Mouse (Mus musculus) erythroblast, embryonic 14.5 days (primary cell): ENCODE results near the gene Sema4g. TPM values are rescaled to one million over a fixed set of nuclear protein-coding genes. Genes with fewer than 3 reads are reported as not detected.

Source experiments
- H3K27me3 ChIP-seq: 2 replicates; pipeline ENCODE4 v1.6.1; 2012; ENCODE audit warnings: inconsistent platforms; ENCODE audit not compliant: control insufficient read depth
- H3K36me3 ChIP-seq: 2 replicates; pipeline ENCODE4 v1.6.1; 2012; ENCODE audit warnings: mild to moderate bottlenecking, inconsistent platforms; ENCODE audit not compliant: control insufficient read depth
- H3K4me1 ChIP-seq: 2 replicates; pipeline ENCODE4 v1.6.1; 2012; ENCODE audit warnings: inconsistent platforms; ENCODE audit not compliant: control insufficient read depth
- H3K4me3 ChIP-seq: replicated peaks from 2 replicates; pipeline ENCODE3; 2012; ENCODE audit warnings: moderate library complexity, mild to moderate bottlenecking, inconsistent platforms
- H3K9me3 ChIP-seq: 2 replicates; pipeline ENCODE4 v1.6.1; 2012; ENCODE audit warnings: low read length, inconsistent platforms, mixed read lengths; ENCODE audit not compliant: control insufficient read depth
- GATA1 ChIP-seq: IDR thresholded peaks from 2 replicates; pipeline ENCODE4 v1.6.1; 2012; ENCODE audit warnings: low read length, inconsistent platforms, mixed read lengths
- TAL1 ChIP-seq: IDR thresholded peaks from 3 replicates; pipeline ENCODE4 v1.6.1; 2012; ENCODE audit warnings: low read length, inconsistent platforms, mixed read lengths
- polyA plus RNA-seq: library from polyadenylated mRNA; stranded (reverse); fragments of >175 nt; gene quantifications from 2 replicates; pipeline ENCODE4 v1.2.3, GENCODE M21; 2012

Sema4g gene
- polyA plus RNA-seq, result 0.05 TPM in 2 replicates

DNA sequence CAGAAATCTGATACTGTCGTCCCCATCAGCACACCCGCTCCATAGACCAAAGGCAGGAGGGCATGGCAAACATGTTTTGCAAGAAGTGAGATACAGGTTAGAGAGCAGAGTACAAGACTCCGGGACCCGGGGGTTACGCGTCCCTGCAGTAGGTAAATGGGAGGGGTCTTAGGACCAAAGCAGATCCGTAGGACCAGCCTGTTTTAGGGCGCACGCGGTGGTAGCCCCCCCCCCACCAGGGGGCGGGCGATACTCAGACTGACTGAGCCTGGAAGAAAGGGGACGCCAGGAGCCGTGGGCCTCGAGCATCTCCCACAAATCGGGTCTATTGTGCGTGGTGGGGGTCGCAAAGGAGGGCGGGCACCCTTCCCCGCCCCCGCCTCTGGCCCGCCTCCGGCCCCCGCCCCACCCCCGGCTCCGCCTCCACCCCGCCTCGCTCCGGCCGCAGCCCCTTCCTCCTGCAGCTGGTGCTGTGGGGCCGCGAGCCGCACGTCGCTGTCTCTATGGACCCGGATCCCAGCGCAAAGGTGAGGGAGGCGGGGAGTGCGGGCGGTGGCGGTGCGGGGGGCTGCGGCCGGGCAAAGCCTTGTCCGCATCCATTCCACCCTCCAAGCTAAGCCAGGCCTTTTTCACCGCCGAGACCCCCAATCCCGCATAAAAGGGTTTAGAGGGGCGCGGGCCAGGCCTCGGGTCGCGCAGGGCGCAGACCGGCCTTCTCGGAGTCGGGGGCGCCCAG, at the start of gene Sema4g:
Gene Sema4g (plus strand): TSS at position 271 of the 736 bp plus-strand sequence.
- no peak for TF ChIP-seq TAL1
- no peak for TF ChIP-seq GATA1
- Histone ChIP-seq H3K9me3 (no peaks in the 10 kb centered on the region), H3K4me1 (peaks cover 6% of the 10 kb centered on the region; the same call in 1 of the 2 replicates), H3K36me3 (no peaks in the 10 kb centered on the region; the same call in 1 of the 2 replicates), H3K4me3 (peak within 1 kb of the TSS; percentile 54), H3K27me3 (peaks cover 41% of the 10 kb centered on the region)

DNA sequence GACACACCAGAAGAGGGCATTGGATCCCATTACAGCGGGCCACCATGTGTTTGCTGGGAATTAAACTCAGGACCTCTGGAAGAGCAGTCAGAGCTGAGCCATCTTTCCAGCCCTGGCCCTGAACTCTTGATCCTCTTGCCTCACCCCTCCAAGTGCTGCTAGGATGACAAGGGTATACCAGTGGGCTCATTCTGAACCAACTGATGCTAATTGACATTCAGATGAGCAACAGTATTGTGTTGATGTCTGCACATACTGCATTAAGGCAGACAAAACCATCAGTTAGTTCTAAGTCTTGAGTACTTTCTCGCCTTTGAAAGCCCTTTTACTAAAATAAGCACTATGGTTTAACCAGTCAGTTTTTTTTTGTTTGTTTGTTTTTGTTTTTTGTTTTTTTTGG, 29.3 kb upstream of the Sema4g start:
- TF ChIP-seq GATA1, result no peak
- TF ChIP-seq TAL1, result no peak
- Histone ChIP-seq H3K27me3 (no peaks in the 10 kb centered on the region), H3K36me3 (peaks cover 93% of the 10 kb centered on the region), H3K9me3 (no peaks in the 10 kb centered on the region), H3K4me3 (no peak overlapping the region), H3K4me1 (no peaks in the 10 kb centered on the region)

DNA sequence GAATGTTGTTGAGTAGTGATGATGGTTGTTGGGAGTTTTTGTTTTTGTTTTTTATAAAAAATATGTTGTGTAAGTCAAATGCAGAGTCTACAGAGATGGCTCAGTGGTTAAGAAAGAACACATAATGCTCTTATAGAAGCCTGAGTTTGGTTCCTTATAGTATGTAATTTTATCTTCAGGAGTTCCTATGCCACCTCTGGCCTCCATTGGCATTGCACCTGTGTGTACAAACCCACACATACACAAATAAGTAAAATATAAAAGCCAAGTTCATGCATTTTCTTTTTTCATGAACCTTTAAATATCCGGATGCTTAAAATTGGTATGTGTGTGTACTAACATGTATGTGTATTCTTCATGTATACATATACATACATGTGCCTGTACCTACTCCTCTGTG, 22.9 kb upstream of the Sema4g start:
- H3K9me3 ChIP-seq, result no peaks in the 10 kb centered on the region
- TF ChIP-seq TAL1 (no peak), GATA1 (no peak)

DNA sequence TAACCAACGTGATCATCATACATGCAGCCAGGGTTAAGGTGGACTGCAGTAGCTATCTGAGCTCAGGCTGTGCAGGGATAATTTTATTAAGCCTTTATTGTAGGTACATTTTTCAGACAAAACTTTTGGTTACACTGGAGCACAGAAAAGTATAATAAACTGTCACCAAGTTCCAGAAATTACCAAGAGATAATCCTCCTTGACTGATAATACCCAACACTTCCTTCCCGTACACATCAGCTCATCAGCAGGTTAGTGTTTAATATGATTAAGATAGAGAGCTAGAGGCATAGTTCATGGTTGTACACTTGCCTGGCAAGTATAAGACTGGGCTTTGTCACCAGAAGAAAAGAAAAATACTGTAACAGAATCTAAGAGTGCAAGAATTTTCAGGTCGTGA, 20.6 kb upstream of the Sema4g start:
- TF ChIP-seq TAL1 (no peak), GATA1 (no peak)
- H3K9me3 ChIP-seq, result no peaks in the 10 kb centered on the region

More for the DNA sequence above, 22.9 kb upstream of the Sema4g start:
- H3K27me3 ChIP-seq, result no peaks in the 10 kb centered on the region
- no peak overlapping the region for H3K4me3 ChIP-seq
- no peaks in the 10 kb centered on the region for H3K4me1 ChIP-seq
- H3K36me3 ChIP-seq, result peaks cover 92% of the 10 kb centered on the region

DNA sequence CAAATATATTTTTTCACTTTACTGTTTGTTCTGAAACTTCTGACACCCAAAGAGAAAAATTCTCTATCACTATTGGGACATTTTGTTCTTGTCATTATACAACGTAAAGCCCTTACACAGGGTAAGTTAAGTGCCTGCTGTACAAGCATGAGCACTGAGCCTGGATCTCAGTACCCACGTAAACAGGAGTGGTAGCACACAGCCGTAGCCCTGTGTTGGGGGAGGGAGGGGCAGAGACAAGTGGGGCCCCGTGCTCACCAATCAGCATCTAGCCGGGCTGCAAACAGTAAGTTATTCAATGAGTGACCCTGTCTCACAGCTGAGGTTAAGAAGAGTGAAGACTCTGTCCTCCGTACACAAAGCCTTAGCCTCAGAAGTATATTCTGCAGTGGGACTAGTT, 12.3 kb upstream of the Sema4g start:
- Histone ChIP-seq H3K27me3 (no peaks in the 10 kb centered on the region), H3K36me3 (peaks cover 97% of the 10 kb centered on the region), H3K9me3 (no peaks in the 10 kb centered on the region), H3K4me1 (no peaks in the 10 kb centered on the region), H3K4me3 (no peak overlapping the region)
- no peak for TF ChIP-seq GATA1
- no peak for TF ChIP-seq TAL1

More for the DNA sequence above, 20.6 kb upstream of the Sema4g start:
- Histone ChIP-seq H3K27me3 (no peaks in the 10 kb centered on the region), H3K36me3 (peaks cover 92% of the 10 kb centered on the region), H3K4me3 (no peak overlapping the region), H3K4me1 (no peaks in the 10 kb centered on the region)

DNA sequence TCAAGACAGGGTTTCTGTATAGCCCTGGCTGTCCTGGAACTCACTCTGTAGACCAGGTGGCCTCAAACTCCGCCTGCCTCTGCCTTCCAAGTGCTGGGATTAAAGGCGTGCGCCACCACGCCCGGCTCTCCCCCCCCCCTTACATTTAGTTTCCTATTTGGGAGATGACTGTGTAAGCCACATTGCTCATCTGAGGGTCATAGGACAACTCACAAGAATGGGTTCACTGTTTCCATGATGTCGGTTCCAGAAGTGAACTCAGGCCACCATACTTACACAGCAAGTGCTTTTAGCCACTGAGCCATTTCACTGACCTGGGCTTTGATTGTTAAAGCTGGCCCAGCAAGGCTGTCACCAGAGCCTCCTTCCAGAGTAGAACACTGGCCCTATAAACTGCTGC, 11.8 kb upstream of the Sema4g start:
- no peak overlapping the region for H3K4me3 ChIP-seq
- H3K9me3 ChIP-seq, result no peaks in the 10 kb centered on the region
- H3K27me3 ChIP-seq, result no peaks in the 10 kb centered on the region
- TF ChIP-seq GATA1, result no peak
- TF ChIP-seq TAL1, result no peak
- H3K4me1 ChIP-seq, result no peaks in the 10 kb centered on the region
- peaks cover 97% of the 10 kb centered on the region for H3K36me3 ChIP-seq

DNA sequence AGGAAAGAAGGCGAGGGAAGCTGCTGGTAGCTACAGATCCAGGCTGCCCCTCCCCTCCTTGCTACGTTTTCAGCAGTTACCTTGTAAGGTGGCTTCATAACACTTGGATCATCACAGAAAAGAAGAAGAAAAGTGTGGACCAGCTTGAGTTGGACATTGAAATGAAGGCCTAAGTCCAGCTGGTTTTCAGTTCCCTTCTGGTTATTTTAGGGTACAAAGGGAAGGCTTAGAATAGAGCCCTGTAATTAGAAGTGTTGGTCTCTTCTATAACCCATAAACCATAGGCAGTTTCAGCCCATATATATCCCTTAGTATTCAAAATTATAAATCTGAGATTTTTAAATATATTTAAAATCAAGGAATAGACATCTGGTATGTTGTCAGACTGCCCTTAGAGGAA, 8.1 kb upstream of the Sema4g start:
- Histone ChIP-seq H3K9me3 (no peaks in the 10 kb centered on the region), H3K4me3 (no peak overlapping the region), H3K27me3 (no peaks in the 10 kb centered on the region), H3K4me1 (no peaks in the 10 kb centered on the region), H3K36me3 (peaks cover 69% of the 10 kb centered on the region)
- no peak for TF ChIP-seq GATA1
- no peak for TF ChIP-seq TAL1

DNA sequence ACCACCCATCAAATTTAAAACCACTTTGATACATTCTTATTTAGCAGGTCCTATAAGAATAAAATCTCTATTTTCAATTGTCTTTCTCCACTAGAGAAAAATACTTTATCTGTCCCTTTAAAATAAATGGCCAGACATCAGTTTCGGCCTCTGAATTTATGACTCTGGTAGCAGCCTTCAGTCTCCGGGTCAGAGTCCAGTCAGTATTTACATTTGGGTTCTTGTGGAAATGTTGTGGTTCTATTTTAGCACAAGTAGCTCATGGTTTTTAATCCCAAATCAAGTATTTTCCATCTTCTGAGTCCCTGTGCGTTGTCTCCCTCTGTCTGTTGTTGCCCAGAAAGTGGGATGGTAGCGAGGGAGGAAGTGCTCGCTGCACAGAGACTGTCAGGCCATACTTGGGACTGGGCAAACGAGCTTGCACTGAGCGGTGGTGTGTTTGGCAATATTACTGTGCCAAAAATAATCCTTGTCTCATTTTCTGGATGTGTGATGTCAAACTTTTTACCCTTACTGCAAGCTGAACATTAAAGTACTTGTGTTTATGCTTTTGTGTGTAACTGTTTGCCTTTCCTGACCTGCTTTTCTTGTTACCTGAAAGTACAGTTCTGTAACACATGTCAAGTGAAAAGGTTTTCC, 6.3 kb upstream of the Sema4g start:
- Histone ChIP-seq H3K4me1 (no peaks in the 10 kb centered on the region), H3K9me3 (no peaks in the 10 kb centered on the region), H3K4me3 (no peak overlapping the region), H3K27me3 (peaks cover 2% of the 10 kb centered on the region), H3K36me3 (peaks cover 51% of the 10 kb centered on the region)
- TF ChIP-seq GATA1 (no peak), TAL1 (no peak)

DNA sequence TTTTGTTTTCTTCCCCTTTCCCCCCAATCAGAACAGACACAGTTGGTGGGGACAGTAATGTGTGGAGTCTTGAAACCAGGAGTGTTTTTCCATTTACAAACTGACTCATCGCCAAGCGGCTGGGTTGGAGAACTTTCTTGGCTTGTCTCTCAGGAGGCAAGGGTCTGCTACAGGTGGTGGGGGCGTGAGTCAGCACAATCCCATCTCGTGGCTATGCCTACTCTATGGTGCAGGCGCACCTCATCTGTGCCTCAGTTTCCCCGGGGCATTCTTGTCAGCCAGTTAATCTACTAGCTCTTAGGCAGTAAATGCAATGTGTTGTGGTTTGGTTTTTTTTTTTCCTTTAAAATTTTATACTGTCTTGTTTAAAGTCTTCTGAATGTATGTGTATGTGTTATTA, 5.5 kb upstream of the Sema4g start:
- H3K36me3 ChIP-seq, result peaks cover 43% of the 10 kb centered on the region
- no peak overlapping the region for H3K4me3 ChIP-seq

DNA sequence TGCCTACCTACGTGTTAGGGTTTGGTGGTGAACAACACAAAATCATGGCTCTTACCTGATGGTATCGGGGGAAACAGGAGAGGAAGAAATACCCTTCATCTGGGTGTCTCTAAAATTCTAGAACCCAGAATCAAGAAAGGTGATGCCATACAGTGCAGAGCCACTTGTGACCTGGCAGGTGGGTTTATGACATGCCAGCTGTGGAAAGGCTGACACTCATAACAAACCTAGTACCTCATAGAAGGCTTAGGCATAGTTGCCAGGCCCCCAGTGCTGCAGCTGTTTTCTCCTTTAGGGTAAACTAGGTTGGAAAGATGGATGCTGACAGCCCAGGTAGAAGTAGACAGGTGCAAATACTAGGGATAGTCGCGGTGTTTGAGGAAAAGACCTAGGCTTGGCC, 4.5 kb upstream of the Sema4g start:
- TF ChIP-seq GATA1 (no peak), TAL1 (no peak)
- Histone ChIP-seq H3K27me3 (peaks cover 21% of the 10 kb centered on the region), H3K36me3 (peaks cover 34% of the 10 kb centered on the region), H3K4me3 (no peak overlapping the region), H3K9me3 (no peaks in the 10 kb centered on the region), H3K4me1 (peaks cover 4% of the 10 kb centered on the region; the same call in 1 of the 2 replicates)

More for the DNA sequence above, 5.5 kb upstream of the Sema4g start:
- TF ChIP-seq GATA1 (no peak), TAL1 (no peak)
- H3K27me3 ChIP-seq, result peaks cover 10% of the 10 kb centered on the region
- no peaks in the 10 kb centered on the region for H3K4me1 ChIP-seq
- no peaks in the 10 kb centered on the region for H3K9me3 ChIP-seq
